Mouse (Mus musculus) stomach, postnatal 0 days (tissue): ENCODE data around the gene Tldc2. TPM values are rescaled to one million over a fixed set of nuclear protein-coding genes. Genes with fewer than 3 reads are reported as not detected.

Experiments used
- ATAC-seq: fragments of 200-750 bp; cut with Nextera tagmentation; 2 replicates; pipeline ENCODE4 v1.8.0; 2017; ENCODE audit not compliant: low FRiP score, low TSS enrichment
- DNase-seq: peaks from one replicate; pipeline ENCODE4 v3.0.0-alpha.2; 2016; ENCODE audit warnings: low spot score
- H3K27ac ChIP-seq: fragments of 300-500 bp; sonication (generic); replicated peaks from 2 replicates; pipeline ENCODE4 v1.5.1; 2014; ENCODE audit warnings: mild to moderate bottlenecking, control low read depth
- H3K27me3 ChIP-seq: fragments of 300-500 bp; sonication (generic); 2 replicates; pipeline ENCODE4 v1.6.1; 2014; ENCODE audit warnings: low read length; ENCODE audit not compliant: control insufficient read depth, insufficient read depth
- H3K36me3 ChIP-seq: fragments of 300-500 bp; sonication (generic); 2 replicates; pipeline ENCODE4 v1.6.1; 2014; ENCODE audit warnings: low read length, mixed read lengths; ENCODE audit not compliant: control insufficient read depth, insufficient read depth
- H3K4me1 ChIP-seq: fragments of 300-500 bp; sonication (generic); replicated peaks from 2 replicates; pipeline ENCODE4 v1.6.1; 2014; ENCODE audit warnings: antibody characterized with exemption; ENCODE audit not compliant: control insufficient read depth, insufficient read depth
- H3K4me2 ChIP-seq: fragments of 300-500 bp; sonication (generic); replicated peaks from 2 replicates; pipeline ENCODE4 v1.6.1; 2014; ENCODE audit warnings: low read depth, mild to moderate bottlenecking, control low read depth, moderate library complexity
- H3K4me3 ChIP-seq: fragments of 300-500 bp; sonication (generic); 2 replicates; pipeline ENCODE4 v1.5.1; 2014; ENCODE audit warnings: low read depth, low read length, control low read depth
- H3K9ac ChIP-seq: fragments of 300-500 bp; sonication (generic); 2 replicates; pipeline ENCODE4 v1.6.1; 2014; ENCODE audit warnings: mild to moderate bottlenecking, low read length, control low read depth, mixed read lengths
- H3K9me3 ChIP-seq: fragments of 300-500 bp; sonication (generic); 2 replicates; pipeline ENCODE4 v1.6.1; 2016; ENCODE audit warnings: low read length; ENCODE audit not compliant: control insufficient read depth
- CTCF ChIP-seq: IDR thresholded peaks from 2 replicates; pipeline ENCODE4 v1.5.1; 2016; ENCODE audit warnings: antibody characterized with exemption, low read depth, mild to moderate bottlenecking, moderate library complexity
- EP300 ChIP-seq: optimal IDR thresholded peaks from 2 replicates; pipeline ENCODE3; 2016; ENCODE audit warnings: antibody characterized with exemption
- WGBS: fragments of 180-500 bp; shearing (Covaris S2); extraction: QIAGEN DNeasy Blood & Tissue Kit; methylation state at CpG from one replicate; pipeline ENCODE4 v1.1.7; 2014; 5-methylcytosine and 5-hydroxymethylcytosine counted together
- polyA plus RNA-seq: library from polyadenylated mRNA; unstranded; fragments of >200 nt; fragmentation: Nextera tagmentation; extraction: Ambion mirVana; gene quantifications from 2 replicates; pipeline ENCODE4 v1.2.1, GENCODE M21; 2015

Gene Tldc2
- polyA plus RNA-seq, 1 experiment from 2014 or later, result not detected

GRCm38 (mm10) chr2:157077641-157078058 lies 9.2 kb upstream of the Tldc2 start:
- Histone ChIP-seq H3K27ac (peak overlapping the region; percentile 92), H3K4me1 (peaks cover 18% of the 10 kb centered on the region), H3K4me3 (peak overlapping the region; percentile 79), H3K27me3 (no peaks in the 10 kb centered on the region), H3K9me3 (no peaks in the 10 kb centered on the region), H3K9ac (peak overlapping the region; percentile 86), H3K36me3 (peaks cover 2% of the 10 kb centered on the region; the same call in 1 of the 2 replicates), H3K4me2 (peak overlapping the region; percentile 76)
- peak; percentile 27; the same call in 1 of the 2 replicates for ATAC-seq
- WGBS, result 7% methylated on average over 15 of the region's 15 CpGs
- TF ChIP-seq CTCF (no peak), EP300 (no peak)
- peak; percentile 60 for DNase-seq

DNA sequence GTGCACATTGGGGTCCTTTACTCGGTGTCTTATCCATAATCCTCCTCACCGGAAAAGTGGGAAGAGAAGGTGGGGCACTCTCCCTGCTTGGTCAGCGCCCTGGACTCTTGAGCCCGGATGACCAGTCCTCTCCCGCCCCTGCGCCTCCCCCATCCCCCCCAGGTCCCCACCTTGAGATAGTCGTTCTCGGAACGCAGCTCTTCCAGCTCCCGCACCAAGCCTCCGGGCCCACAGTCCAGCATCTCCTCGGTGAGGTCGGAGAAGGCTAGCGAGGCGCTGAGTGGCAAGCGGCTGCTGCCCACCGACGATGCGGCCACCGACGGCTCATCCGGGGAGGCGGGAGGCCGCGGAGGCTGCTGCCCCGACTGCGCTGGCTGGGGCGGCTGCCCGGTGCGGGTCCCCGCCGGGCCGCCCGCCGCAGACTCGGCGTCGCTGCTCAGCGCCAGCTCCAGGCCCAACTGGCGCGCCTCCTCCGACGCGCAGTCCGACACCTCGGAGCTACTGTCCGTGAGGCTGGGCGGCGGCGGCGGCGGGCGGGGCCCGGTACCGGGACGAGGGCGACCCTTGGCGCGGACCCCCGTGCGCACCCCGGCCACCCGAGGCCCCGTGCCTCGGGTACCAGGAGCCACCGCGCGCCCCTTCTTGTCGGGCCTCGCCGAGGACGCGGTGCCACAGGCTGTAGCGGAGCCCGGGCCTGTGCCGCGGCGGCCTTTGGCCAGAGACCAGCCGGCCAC lies 8.6 kb upstream of the Tldc2 start:
- no peaks in the 10 kb centered on the region for H3K9me3 ChIP-seq
- H3K27me3 ChIP-seq, result no peaks in the 10 kb centered on the region
- H3K4me1 ChIP-seq, result peaks cover 14% of the 10 kb centered on the region
- DNase-seq (peak; percentile 35), ATAC-seq (peak; percentile 7; the same call in 1 of the 2 replicates)
- peak overlapping the region; percentile 76 for H3K4me2 ChIP-seq
- under 1% methylated on average over 64 of the region's 79 CpGs for WGBS
- TF ChIP-seq CTCF (no peak), EP300 (no peak)
- H3K4me3 ChIP-seq, result peak overlapping the region; percentile 79
- peaks cover 2% of the 10 kb centered on the region; the same call in 1 of the 2 replicates for H3K36me3 ChIP-seq
- peak overlapping the region; percentile 86 for H3K9ac ChIP-seq
- peak overlapping the region; percentile 92 for H3K27ac ChIP-seq

DNA sequence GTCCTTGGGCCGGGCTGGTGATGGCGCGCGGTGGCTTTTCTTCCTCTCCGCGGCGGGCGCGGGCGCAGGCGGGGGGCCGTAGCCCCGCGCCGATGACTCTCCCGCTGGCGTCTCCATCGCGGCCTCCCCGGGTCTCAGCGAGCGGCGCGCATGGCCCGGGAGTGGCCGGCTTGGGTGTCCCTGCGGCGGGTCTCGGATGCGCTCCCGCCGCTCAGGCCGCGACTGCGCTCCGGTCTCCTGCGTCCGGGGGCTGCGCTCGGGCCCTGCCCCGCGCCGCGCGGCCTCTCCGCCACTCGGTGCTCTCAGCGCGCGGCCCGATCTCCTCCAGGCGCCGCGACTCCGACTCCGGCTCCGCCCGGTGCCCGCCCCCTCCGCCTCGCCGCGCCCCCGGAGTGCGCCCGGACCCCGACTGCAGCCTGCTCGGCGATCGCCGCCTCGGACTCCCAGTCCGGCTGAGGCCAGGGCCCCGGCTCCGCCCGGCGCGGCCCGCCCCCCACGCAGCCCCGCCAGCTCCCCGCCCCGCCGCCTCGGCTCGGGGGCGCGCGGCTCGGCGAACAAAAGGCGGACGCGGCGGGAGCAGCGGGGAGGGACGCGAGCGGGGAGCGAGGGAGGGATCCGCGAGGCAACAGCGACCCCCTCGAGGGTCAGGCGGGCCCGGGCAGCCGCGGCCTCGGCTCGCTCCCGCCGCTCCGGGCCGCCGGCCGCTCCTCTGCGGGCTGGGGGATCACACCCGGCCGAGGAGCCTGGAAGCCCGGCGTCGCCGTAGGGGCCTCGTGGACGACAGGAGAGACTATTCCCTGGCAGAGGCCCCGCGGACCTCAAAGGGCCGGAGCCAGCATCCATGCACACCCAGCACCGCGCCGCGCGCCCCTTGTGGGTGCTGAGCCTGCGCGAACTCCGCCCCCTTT lies 7.8 kb upstream of the Tldc2 start, which contains the start of gene Soga1:
Gene Soga1 (minus strand): TSS at position 462 of the 908 bp plus-strand sequence.
- ATAC-seq, result peak; percentile 82
- H3K4me1 ChIP-seq, result peaks cover 12% of the 10 kb centered on the region
- H3K36me3 ChIP-seq, result peaks cover 2% of the 10 kb centered on the region; the same call in 1 of the 2 replicates
- H3K4me3 ChIP-seq, result peak within 1 kb of the TSS; percentile 79
- no peaks in the 10 kb centered on the region for H3K27me3 ChIP-seq
- peak within 1 kb of the TSS; percentile 86 for H3K9ac ChIP-seq
- peak within 1 kb of the TSS; percentile 76 for H3K4me2 ChIP-seq
- under 1% methylated on average over 91 of the region's 136 CpGs for WGBS
- peak; percentile 74 for DNase-seq
- no peak for TF ChIP-seq EP300
- TF ChIP-seq CTCF, result peak; percentile 48; the same call in 1 of the 2 replicates
- no peaks in the 10 kb centered on the region for H3K9me3 ChIP-seq
- H3K27ac ChIP-seq, result peak within 1 kb of the TSS; percentile 92

DNA sequence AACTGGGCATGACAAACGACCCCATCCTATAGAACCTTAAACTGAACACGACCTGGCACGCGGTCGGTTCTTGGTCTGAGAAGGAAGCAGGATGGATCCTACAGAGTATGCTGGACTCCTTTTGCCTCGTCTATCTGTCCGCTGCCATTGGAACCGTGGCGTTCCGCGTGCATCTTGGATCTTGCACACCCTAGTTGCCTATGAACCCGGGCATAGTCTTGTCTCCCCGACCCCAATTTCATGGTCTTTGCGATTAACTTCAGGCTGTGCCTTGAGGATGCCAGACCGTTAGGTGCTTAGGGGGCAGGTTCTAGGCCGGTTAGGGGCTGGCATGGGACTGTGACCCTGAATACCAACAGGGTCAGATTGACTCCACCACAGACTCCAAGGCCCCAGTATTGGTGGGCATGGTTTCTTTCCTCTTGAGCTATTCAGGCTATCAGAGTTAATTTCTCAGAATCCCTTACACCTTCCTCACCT lies 7.1 kb upstream of the Tldc2 start:
- H3K27me3 ChIP-seq, result no peaks in the 10 kb centered on the region
- 11% methylated on average over 16 of the region's 16 CpGs for WGBS
- H3K4me3 ChIP-seq, result peak overlapping the region; percentile 79
- H3K27ac ChIP-seq, result peak overlapping the region; percentile 92
- H3K4me1 ChIP-seq, result peaks cover 10% of the 10 kb centered on the region
- peaks cover 2% of the 10 kb centered on the region; the same call in 1 of the 2 replicates for H3K36me3 ChIP-seq
- H3K9ac ChIP-seq, result peak overlapping the region; percentile 86
- peak overlapping the region; percentile 76 for H3K4me2 ChIP-seq
- H3K9me3 ChIP-seq, result no peaks in the 10 kb centered on the region
- ATAC-seq (no peak), DNase-seq (no peak)
- TF ChIP-seq CTCF, result 0 out of 2 replicates have a peak, but pooled peaks have one; percentile 1
- TF ChIP-seq EP300, result no peak

DNA sequence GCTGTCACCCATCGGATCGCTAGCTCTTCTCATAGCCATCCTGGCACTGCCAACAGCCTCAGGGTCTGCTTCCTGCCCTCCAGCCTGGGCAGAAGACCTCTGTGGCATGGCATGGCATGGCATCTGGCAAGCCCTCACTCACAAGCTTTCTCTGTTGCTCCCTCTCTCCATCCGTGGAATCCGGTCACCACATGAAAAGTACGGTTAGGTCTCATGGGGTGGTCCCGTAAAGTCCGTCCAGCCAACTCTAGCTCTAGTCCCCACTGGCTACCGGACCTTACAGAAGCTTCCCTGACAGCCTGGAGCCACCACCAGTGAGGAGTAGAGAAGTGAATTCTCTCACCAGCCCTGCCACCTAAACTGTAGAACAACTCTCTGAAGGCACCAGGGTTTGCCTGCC lies 5.5 kb upstream of the Tldc2 start:
- H3K4me2 ChIP-seq, result no peak overlapping the region
- no peak overlapping the region for H3K9ac ChIP-seq
- WGBS, result 95% methylated on average over 8 of the region's 8 CpGs
- H3K4me3 ChIP-seq, result no peak overlapping the region
- H3K9me3 ChIP-seq, result no peaks in the 10 kb centered on the region
- H3K27ac ChIP-seq, result no peak overlapping the region
- no peaks in the 10 kb centered on the region for H3K27me3 ChIP-seq
- H3K36me3 ChIP-seq, result no peaks in the 10 kb centered on the region
- ATAC-seq, result no peak
- peaks cover 3% of the 10 kb centered on the region; the same call in 1 of the 2 replicates for H3K4me1 ChIP-seq
- DNase-seq, result no peak
- TF ChIP-seq EP300 (no peak), CTCF (no peak)
